Mouse (Mus musculus) ovary, adult 18-20 months (tissue): Measurements from ENCODE around the gene Lce1j.
"Not testable (repeated sequence)": the region's sequence is repeated elsewhere in the genome, so short reads cannot be mapped to it uniquely, and the experiment has no call there.

Experiments used
- DNase-seq: peaks from one replicate; pipeline ENCODE4 v3.0.0; 2022; ENCODE audit warnings: low spot score, mixed read lengths

Lce1j gene

DNA sequence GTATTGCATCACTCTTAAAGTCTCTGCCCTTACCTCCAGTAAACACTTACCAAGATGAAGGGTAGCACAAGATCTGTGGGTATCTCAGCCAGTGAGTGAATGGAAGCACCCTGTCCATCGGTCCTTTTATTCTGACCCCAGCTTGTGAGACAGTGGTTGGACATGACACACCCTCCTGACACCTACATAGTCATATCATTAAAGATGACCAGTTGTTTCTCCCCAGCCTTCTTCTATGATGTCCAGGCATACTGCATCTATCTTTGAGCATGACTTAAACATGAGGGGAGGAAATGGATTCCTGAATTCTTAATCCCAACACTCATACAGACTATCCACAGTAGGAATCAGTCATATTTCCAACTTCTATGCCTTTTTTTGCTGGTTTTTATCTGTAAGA, at the start of gene Lce1j:
Lce1j (minus strand) TSS at position 101 of the 400 bp plus-strand sequence.
- no peak for DNase-seq

DNA sequence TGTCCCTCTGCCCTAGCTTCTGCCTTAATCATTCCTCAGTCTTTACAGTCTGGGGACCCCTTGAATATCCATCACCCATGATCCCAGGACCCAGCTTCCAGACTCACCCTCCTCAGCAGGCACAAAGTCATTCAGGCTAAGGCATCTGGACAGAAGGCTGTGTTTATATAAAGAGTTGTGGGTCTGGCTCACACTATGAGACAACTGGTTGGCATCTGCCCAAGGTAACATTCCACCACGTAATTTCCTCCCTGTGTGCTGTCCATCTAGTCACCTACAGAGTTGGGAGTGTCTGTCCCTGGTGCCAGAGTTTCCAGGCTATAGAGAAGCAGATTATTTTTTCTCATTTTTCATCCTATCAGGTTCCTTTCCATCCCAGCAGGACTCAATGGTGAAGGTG, 36.8 kb upstream of the Lce1j start, which contains the start of gene Kprp:
Kprp (minus strand) TSS at position 140 of the 400 bp plus-strand sequence.
- no peak for DNase-seq

DNA sequence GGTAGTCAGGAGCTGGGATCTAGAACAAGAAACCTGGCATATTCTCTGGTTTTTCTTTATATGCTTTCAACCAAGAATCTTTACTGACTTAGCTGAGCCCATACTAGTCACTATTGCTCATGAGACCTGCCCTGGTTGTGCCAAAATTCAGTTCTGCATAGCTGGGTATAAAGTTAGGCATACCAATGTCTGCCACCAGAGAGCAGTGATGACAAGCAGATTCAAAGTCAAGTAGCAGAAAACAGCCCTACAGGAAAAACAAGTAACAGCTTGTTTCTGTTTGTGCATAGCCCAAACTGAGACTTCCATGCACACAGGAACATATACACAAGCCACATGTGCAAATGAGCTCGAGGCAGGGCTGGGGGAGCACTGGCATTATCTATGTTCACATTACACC, 35.5 kb upstream of the Lce1j start:
- DNase-seq = no peak

DNA sequence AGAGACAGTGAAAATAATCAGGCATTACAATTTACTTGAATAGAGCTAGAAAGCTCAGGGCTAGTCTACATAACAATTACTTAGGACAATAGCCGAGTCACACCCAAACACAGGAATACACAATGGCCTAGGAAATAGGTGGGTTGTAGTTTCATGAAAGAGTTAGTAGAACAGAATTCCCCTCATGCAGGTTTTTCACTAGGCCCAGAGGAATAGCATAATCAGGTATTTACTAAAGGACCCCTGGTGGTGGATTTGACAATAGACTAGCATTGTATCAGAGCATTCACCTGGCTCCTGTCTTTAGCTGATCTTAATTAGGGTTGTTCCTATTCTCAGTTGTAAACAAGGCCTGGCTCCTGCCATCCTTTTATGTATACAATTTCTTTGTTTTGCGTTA, 25.7 kb upstream of the Lce1j start:
- DNase-seq = not testable (repeated sequence)

DNA sequence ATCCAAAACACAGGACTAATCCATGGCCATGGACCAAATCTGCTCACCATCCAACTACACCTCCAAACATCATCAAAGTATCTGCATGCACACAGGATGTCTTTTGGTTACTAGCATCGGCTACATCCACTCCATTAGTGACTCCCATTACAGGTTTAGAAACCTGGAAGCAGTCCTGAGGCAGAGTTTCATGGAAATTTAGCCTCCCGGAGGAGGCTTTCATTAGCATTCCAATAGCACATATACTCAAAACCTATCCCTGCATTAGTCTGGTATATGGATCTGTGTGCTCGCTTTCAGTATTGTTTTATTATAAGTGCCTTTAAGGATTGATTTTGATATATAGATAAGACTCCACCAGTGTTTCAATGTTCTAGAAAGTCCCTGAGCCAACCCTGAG, 25.3 kb upstream of the Lce1j start:
- no peak for DNase-seq

DNA sequence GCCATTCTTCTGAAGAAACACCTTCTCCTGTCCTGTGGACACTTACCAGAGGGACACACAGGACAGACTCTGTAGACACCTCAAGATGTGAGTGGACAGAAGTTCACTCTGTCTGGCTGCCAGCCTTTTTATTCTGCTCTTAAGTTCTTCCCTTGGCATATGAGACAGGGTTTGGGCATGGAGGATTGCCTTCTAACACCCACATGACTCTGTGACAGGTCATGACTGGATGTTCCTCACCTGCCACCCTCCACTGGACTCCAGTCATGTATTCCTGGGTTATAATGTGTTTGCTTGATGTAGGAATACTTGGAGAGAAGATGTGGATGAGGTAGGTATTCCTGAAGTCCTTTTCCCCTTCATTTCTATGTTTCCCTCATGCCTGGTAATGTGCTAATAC, 17.5 kb upstream of the Lce1j start, which contains the start of gene Lce1k:
Lce1k (minus strand) TSS at position 101 of the 400 bp plus-strand sequence.
- DNase-seq = no peak

DNA sequence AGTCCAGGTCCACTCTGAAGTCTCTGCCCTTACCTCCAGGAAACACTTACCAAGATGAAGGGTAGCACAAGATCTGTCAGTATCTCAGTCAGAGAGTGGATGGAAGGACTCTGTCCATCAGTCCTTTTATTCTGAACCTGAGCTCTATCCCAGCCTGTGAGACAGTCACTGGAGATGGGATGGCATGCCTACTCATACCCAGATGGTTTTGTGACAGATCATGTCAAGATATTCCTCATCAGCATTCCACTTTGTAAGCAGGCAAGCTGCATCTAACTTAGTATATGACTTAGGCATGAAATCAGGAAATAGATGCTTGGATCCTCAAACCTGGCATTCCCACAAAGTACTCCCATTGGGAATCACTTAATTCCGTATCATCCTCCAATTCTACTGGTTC, 11.5 kb downstream of the Lce1j start, which contains the start of gene Lce1i:
Lce1i (minus strand) TSS at position 101 of the 400 bp plus-strand sequence.
- DNase-seq = no peak

DNA sequence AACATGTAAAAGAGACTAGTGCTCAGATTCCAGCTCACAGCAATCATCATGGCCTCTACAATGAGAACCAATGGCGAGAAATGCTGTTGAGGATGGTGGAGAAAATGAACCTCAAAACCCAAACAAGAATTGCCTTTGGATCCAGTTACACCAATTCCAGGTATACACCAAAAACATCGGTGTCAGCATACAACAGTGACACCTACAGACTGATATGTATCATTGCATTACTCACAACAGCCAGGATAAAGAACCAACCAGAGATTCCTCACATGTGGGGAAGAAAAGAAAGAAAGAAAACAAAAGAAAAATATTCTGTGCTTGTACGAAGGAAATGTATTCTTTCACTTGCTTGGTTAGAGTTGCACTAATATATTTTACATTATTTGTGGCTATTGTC, 18.7 kb downstream of the Lce1j start:
- DNase-seq = no peak

DNA sequence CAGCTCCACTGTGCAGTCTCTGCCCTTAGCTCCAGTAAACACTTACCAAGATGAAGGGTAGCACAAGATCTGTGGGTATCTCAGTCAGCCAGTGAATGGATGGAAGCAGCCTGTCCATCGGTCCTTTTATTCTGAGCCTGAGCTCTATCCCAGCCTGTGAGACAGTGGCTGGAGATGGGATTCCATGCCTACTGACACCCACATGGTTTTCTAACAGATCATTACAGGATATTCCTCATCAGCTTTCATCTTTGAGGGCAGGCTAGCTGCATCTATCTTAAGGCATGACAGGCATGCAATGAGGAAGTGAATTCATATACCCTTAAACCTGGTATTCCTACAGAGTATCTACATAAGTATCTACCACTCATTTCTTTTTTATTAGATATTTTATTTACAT, 25.3 kb downstream of the Lce1j start, which contains the start of gene Lce1h:
Lce1h (minus strand) TSS at position 101 of the 400 bp plus-strand sequence.
- no peak for DNase-seq

DNA sequence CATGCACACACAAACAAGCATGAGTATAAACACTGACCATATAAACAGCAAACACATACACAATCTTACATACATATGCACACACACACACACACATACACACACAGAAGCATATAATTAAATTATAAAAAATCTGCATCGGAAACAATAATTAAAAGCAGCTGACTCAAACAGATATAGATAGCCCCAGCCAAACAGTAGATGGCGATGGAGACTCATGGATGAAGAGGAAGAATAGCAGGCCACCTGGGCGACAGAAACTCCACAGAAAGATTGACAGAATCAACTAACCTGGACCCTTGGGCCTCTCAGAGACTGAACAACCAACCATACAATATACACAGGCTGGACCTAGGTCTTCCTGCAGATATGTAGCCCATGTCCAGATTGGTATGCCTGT, 37.1 kb downstream of the Lce1j start:
- DNase-seq = no peak

DNA sequence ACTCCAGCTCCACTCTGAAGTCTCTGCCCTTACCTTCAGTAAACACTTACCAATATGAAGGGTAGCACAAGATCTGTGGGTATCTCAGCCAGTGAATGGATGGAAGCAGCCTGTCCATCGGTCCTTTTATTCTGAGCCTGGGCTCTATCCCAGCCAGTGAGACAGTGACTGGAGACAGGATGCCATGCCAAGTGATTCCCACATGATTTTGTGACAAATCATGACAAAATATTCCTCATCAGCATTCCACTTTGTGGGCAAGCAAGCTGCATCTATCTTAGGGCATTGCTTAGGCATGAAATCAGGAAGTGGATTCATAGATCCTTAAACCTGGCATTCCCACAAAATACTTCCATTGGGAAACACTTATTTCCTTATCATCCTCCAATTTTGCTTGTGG, 38.1 kb downstream of the Lce1j start, which contains the start of gene Lce1g:
Lce1g (minus strand) TSS at position 101 of the 400 bp plus-strand sequence.
- no peak for DNase-seq

DNA sequence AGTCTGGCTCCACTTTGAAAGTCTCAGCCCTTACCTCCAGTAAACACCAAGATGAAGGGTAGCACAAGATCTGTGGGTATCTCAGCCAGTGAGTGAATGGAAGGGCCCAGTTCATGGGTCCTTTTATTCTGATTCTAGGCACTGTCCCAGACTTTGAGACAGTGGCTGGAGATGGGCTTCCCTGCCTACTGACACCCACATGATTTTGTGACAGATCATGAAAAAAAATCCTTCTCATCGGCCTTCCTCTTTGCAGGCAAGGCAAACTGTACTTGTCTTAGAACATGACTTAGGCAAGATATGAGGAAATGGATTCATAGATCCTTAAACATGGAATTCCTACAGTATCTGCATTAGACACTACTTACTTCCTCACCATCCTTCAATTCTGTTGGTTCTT, 51.3 kb downstream of the Lce1j start, which contains the start of gene Gm38119:
Gm38119 (minus strand) TSS at position 101 of the 400 bp plus-strand sequence.
- DNase-seq = no peak
